Mouse (Mus musculus): ENCODE results near the gene Apobec3. TPM values are rescaled to one million over a fixed set of nuclear protein-coding genes. Genes with fewer than 3 reads are reported as not detected.

Gene Apobec3
- 0.64 and 0.77 TPM in 2 replicates for polyA plus RNA-seq (2012)

DNA sequence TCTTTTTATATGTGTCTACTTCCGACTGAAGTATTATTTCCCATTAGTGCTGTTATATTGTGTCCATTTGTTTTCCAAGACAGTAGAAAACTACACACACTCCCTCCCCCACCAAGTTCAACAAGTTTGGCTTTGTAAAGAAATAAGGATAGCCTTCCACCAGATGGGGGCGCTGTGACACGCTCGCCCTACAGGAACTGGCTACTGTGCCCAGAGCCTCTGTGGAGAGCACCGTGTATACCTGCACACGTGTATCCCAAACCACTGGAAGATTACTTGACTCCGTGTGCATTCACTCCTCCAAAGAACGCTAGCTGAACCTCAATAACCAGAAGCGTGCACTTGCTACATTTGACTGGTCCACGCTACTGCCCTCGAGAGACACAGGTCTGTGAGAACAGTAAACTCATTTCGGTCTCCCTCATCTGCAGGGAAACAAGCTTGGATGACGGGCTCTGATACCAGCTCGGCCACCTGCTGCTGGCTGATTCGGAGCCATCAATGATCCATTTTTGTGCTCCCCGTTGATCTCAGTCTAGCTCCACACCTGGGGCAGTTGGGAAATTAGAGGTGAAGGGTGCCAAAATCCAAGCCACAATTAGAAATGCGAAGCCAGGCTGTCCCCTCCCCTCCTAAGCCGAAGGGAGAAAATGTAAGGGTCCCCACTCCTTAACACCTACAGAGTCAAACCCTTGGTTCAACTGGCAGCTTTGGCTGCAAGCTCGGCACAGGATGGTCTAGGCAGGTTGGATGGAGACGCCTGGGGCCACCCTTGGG is at the start of gene Apobec3:
Gene Apobec3, plus strand, starts transcription at position 224 of the 777 bp plus-strand sequence.
- no peak for TF ChIP-seq GATA1 (IDR thresholded peaks at IDR 0.05; ENCODE audit: low read length)

DNA sequence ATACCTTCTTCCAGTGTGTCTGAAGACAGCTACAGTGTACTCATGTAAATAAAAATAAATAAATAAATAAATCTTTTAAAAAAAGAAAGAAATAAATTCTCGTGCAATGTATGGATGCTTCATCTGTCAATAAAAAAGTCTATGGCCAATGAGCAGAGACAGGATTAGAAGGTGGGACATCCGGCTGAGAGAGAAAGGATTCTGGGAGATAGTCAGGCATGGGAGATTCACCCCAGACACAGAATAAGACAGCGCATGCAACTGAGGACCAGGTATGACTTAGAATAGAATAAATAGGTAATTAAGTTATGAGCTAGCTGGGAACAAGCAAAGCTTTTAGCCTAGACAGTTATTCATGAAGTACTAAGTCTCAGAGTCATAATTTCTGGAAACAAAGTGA is 48.5 kb upstream of the Apobec3 start:
- TF ChIP-seq GATA1 (IDR thresholded peaks at IDR 0.05; ENCODE audit: low read length) = no peak

DNA sequence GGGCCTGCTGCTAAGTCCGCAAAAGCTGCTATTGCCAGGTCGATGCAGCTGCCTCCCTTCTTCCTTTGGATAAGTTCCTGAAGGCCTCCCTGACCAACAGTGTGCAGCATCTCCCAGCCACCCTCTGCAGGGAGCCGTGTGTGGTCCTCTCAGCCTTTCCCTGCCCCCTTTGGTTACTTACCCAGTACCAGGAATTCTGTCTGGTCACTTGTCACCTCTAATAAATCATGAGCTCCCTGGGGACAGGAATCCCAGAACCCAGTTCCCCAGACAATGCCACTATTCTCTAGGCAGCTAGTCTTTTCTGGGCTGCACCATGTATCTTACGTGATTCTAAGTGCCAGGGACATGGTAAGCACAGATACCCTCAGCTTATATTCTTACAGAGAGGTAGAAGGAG is 45.5 kb upstream of the Apobec3 start:
- TF ChIP-seq GATA1 (IDR thresholded peaks at IDR 0.05; ENCODE audit: low read length) = no peak

DNA sequence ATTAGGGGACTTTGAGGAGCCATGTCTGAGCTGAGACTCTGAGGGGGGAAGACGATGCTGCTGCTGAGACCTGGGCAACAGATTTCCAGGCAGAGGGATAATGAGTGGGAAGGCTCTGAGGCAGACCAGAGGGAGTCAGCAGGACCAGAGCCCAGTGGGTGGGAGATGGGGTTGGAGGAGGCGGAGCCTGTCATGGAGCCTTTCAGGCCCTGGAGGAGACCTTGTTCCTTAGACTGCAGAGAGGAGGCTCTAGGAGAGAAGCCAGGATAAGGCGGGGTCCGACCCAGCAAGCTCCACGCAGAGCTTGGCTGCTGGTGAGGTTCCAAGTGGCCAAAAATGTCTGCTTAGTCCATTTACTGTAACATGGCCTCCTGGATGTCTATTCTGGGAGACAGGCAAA is 44.4 kb upstream of the Apobec3 start:
- no peak for TF ChIP-seq GATA1 (IDR thresholded peaks at IDR 0.05; ENCODE audit: low read length)

DNA sequence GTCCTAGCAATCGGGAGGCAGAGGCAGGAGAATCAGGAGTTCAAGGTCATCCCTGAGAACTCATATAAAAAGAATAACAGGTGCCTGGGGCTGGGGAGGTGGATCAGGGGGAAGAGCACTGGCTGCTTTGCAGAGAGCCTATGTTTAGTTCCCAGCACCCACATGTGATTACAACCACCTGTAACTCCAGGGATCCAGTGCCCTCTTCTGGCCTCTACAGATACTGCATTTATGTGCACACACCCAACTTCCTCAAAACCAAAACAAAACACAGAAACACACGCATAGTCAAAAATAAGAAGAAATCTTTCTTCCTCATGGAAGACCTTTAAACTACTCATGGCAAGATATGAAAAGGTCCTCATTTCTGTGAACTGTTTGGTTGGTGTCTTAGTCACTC is 41.3 kb upstream of the Apobec3 start:
- TF ChIP-seq GATA1 (IDR thresholded peaks at IDR 0.05; ENCODE audit: low read length) = no peak

DNA sequence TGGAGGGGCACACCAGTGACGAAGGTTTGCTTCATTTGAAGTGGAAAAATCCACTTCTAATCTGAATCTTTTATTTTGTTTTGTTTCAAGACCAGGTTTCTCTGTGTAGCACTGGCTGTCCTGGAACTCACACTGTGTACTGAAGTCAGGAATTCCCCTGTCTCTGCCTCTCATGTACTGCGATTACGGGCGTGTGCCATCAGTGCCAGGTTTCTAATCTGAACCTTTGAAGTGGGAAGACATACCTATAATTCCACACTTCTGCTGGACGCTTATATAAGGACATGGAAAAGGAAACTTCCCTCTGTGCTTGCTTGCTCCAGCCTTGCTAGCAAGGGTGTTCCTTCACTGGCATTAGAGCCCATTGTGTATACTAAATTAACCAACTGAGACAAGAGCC is 32.5 kb upstream of the Apobec3 start:
- TF ChIP-seq GATA1 (IDR thresholded peaks at IDR 0.05; ENCODE audit: low read length) = no peak

DNA sequence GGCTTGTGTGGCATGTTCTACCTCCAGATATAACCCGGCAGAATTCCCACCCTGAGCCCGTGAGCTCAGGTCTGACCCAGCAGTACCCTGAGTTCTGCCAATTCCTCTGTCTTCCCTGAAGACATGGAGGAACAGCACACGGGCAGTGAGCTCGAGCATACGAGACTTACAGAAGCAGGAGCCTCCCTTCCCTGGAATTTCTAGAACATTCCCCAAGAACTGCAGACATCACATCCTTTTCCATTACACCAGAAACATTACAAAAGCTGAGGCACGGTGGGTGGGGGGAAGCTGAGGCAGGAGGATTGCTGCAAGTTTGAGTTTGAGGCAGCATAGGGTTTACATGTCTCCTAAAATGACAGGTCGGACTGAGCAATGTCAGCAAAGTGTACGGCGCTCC is 31.6 kb upstream of the Apobec3 start:
- TF ChIP-seq GATA1 (IDR thresholded peaks at IDR 0.05; ENCODE audit: low read length) = no peak

DNA sequence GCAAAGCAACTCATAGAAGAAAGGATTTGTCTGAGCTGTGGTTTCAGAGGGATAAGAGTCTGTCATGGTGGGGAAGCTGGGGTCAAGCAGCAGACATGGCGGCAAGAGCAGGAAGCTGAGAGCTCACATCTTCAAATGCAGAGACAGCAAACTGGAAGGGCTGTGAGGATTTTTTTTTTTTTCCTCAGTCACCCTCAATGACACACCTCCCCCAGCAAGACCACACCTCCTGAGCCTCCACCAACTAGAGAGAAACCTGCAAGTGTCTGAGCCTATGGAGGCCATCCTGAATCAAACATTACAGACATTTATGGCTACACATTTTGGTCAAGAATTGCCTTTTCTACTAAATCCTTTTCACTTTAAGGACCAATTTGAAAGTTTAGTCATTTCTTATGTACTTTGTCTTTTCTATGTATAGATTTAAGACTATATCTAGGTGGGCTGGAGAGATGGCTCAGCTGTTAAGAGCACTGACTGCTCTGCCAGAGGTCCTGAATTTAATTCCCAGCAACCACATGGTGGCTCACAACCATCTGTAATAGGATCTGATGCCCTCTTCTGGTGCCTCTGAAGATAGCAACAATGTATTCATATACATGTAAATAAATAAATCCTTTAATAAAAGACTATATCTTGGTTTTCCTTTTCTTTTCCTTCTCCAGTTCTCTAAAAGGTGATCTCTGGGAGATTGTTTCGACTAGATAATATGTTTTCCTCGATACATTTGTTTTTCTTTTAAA is 24.0 kb upstream of the Apobec3 start:
- no peak for TF ChIP-seq GATA1 (IDR thresholded peaks at IDR 0.05; ENCODE audit: low read length)

DNA sequence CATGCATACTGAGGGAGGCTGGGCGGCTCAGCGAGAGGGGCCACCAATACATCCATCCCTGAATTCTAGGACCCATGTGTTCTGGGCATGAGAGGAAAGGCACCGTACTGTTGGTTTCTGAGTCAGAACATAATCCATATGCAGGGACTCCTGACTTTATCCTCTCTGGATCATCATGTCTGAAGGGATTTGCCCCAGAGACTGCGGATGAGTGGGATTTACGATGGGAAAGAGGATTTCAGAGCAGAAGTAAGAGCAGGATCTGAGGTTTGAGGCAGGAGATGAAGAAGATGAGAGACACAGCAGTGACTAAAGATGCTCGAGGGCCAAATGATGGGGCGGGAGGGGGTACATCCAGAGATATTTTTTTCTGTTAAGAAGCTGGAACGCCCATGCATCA is 17.9 kb upstream of the Apobec3 start:
- TF ChIP-seq GATA1 (IDR thresholded peaks at IDR 0.05; ENCODE audit: low read length) = no peak

DNA sequence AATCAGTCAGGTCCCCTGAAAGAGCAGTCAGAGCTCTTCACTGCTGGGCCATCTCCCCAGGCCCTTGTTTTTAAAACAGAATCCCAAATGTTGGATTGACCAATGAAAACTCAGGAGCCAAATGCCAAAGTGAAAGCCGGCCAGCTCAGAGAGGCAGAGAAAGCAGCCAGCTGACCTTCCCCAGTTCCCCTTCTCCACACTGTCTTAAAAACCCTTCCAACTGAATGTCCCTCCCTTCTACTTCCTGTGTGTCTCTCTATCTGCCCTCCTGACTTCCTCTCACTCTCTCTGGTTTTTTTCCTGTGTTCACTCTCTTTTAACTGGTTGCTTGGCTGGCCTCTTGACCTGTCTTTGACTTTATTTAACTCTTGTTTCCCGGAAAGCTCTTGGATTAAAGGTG is 17.5 kb upstream of the Apobec3 start:
- TF ChIP-seq GATA1 (IDR thresholded peaks at IDR 0.05; ENCODE audit: low read length) = no peak

DNA sequence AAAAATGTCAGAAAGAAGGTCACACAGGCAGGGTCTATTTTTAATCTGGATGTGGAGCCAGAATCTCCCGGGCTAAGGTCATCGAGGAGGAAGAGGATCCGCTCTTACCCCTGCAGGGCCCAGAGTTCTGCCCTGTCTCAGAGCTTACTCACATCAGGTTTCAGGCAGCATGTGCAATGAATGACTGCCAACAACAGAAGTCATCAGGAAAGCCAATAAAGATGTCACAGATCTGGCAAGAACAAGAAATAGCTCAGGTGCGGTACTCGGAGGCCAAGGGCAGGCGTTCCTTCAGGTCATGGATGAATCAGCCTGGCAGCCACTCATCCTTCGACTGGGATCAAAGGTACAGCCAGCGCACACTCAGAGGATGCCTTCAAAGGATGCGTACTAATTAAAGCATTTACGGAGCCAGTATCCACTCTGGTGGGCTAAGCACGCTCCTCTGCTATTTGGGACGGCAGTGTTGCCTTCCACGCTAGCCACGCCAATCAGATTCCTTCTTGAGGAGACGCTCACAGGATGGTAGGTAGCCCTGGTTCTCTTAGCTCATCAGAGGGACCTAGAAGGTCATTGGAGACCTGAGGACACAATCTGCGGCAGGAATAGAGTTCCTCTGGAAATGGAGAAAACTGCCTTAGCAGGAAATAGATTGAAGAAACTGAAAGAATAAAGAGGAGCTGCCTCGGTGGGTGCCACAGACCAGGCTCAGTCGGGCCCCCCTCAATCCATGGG is 16.0 kb upstream of the Apobec3 start:
- no peak for TF ChIP-seq GATA1 (IDR thresholded peaks at IDR 0.05; ENCODE audit: low read length)

DNA sequence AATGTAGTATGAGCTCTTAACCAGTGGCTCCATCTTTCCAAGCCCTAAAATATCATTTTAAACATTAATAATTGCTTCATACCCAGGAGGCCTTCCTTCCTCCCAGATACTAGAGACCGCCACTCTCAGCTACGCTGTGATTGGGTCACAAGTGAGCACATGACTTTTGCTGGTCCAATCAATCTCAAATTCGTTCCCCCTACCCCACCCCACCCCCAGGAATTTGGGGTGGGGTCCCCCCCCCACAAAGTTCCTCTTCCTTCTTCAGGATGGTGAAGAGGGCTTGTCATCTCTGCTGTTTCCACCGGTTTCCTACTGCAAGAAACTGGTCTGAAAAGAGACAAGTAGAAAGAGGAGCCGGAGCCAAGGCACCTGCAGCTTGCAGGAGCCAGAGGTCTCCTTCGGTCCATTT is 12.7 kb upstream of the Apobec3 start:
- no peak for TF ChIP-seq GATA1 (IDR thresholded peaks at IDR 0.05; ENCODE audit: low read length)

DNA sequence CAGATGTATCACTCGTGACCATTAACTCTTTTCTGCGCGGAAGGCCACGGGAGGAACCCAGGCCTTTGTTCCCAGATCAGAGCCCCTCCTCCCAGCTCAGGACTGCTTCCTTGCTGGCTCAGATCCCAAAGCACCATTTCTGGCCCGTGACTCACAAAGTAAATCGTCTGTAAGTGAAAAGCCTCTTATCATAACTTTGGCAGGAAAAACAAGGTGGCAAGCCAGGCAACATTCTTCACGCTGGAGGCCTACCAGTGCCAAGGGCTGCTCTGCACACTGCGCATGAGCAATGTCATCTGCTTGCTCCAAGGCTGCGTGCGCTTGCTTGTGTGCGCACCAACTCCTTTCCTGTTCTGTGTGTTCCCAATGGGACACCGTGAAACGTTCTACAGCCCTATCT is 12.1 kb upstream of the Apobec3 start:
- no peak for TF ChIP-seq GATA1 (IDR thresholded peaks at IDR 0.05; ENCODE audit: low read length)

DNA sequence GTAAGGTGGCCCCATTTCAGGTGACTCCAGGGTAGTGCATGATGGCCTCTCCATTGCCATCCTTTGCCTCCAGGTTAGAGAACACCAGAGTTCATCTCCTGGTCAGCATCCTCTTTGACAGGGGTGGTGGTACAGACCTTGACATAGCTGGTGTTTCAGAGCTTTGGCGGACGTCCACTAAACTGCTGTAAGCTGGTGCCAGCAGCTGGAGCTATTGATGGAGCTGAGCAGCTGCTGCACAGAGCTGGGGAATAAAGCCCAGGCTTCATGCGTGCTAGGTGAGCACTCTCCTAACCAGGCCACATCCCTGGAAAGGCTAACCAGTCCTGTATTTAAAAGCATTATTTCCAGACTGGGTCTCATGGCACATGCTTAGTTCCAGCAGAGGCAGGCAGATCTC is 11.0 kb upstream of the Apobec3 start:
- no peak for TF ChIP-seq GATA1 (IDR thresholded peaks at IDR 0.05; ENCODE audit: low read length)

DNA sequence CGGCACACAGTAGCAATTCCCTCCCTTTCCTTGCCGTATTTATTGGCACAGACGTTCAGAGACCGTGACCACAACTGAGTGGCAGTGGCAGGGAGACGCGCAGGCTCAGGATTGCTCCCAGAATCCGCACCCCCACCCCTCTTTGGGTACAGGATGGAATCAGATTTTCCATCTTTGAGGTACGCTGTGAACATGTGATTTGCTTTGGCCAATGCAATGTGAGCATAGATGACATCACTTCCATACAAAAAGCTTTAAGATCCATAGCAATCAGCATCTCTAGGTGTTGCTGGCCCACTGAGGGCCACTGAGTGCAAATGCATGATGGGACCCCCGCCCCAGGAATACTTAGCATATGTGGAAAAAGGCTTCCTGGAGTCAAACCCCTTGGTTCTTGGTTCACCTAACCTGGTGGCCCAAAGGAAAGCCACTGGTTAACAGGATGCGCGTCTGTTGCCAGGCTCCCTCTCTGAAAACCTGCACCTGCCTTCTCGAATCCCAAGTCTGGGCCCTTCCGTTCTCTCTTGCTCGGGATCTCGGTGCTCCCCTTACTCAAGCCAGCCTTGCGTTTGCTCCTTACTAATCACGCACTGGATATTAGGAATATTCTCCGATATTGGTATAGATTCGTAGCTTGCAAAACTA is 8.7 kb upstream of the Apobec3 start:
- TF ChIP-seq GATA1 (IDR thresholded peaks at IDR 0.05; ENCODE audit: low read length) = no peak

DNA sequence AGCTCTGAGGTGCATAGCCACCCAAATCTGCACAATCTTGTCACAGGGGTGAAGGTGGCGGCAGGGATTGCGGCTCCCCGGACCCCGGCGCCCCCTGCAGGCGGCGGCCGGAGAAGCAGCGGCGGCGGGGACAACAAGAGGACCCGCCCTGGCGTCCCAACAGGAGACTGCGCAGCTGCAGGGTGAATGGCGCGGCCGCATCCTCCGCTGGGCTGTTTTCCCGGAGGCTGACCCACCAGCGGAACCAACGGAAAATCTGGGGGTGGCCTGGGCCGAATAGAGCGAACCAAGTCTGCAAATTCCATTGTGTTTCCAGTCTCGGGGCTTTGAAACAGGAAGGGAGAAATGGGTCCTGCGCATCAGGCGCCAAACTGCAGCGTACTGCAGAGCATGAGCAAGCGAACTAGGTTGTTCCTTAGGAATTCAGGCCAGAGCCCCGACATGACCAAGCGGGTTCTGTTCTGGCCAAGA is 8.1 kb upstream of the Apobec3 start:
- TF ChIP-seq GATA1 (IDR thresholded peaks at IDR 0.05; ENCODE audit: low read length) = no peak

All from G1E-ER4 (cell line).